Mouse (Mus musculus): ENCODE measurements around the gene Nadk. TPM values are rescaled to one million over a fixed set of nuclear protein-coding genes. Genes with fewer than 3 reads are reported as not detected.

The Nadk gene
- polyA plus RNA-seq, 1 experiment from 2014 or later, result 110 TPM

GRCm38 (mm10) chr4:155551073-155551472 is 11.1 kb upstream of the Nadk start:
- H3K27ac ChIP-seq (replicated peaks; ENCODE audit: low read depth, low read length), result no peak overlapping the region
- no peak overlapping the region for H3K9ac ChIP-seq (replicated peaks; ENCODE audit: low read length)
- H3K9me3 ChIP-seq (replicated peaks; ENCODE audit: control insufficient read depth, low read length), result no peaks in the 10 kb centered on the region
- ATAC-seq (replicated peaks; ENCODE audit: insufficient number of reproducible peaks, low FRiP score, low TSS enrichment, low read depth) (no peak), DNase-seq (ENCODE audit: low spot score) (no peak)
- no peak overlapping the region for H3K4me3 ChIP-seq (ENCODE audit: low read depth, low read length)
- no peaks in the 10 kb centered on the region for H3K4me1 ChIP-seq (ENCODE audit: control insufficient read depth, insufficient read depth, low read length)
- H3K27me3 ChIP-seq (ENCODE audit: control insufficient read depth, insufficient read depth, low read length), result no peaks in the 10 kb centered on the region
- no peak overlapping the region for H3K4me2 ChIP-seq (ENCODE audit: low read depth, low read length)
- WGBS, result 94% methylated on average over 4 of the region's 4 CpGs
- peaks cover 31% of the 10 kb centered on the region for H3K36me3 ChIP-seq (replicated peaks; ENCODE audit: control insufficient read depth, insufficient read depth, low read depth, low read length)

- Histone ChIP-seq H3K36me3 (replicated peaks; ENCODE audit: control insufficient read depth, insufficient read depth, low read depth, low read length) (peaks cover 31% of the 10 kb centered on the region), H3K4me3 (ENCODE audit: low read depth, low read length) (no peak overlapping the region), H3K27me3 (ENCODE audit: control insufficient read depth, insufficient read depth, low read length) (no peaks in the 10 kb centered on the region), H3K4me1 (ENCODE audit: control insufficient read depth, insufficient read depth, low read length) (no peaks in the 10 kb centered on the region), H3K27ac (replicated peaks; ENCODE audit: low read depth, low read length) (no peak overlapping the region), H3K9ac (replicated peaks; ENCODE audit: low read length) (no peak overlapping the region), H3K9me3 (replicated peaks; ENCODE audit: control insufficient read depth, low read length) (no peaks in the 10 kb centered on the region), H3K4me2 (ENCODE audit: low read depth, low read length) (no peak overlapping the region)
- ATAC-seq (replicated peaks; ENCODE audit: insufficient number of reproducible peaks, low FRiP score, low TSS enrichment, low read depth) (no peak), DNase-seq (ENCODE audit: low spot score) (no peak)
- WGBS, result 86% methylated on average over 6 of the region's 6 CpGs
These were observed 9.2 kb upstream of the Nadk start for GRCm38 (mm10) chr4:155552917-155553532.

GRCm38 (mm10) chr4:155554880-155555279 is 7.3 kb upstream of the Nadk start:
- DNase-seq (ENCODE audit: low spot score) (no peak), ATAC-seq (replicated peaks; ENCODE audit: insufficient number of reproducible peaks, low FRiP score, low TSS enrichment, low read depth) (no peak)
- Histone ChIP-seq H3K4me3 (ENCODE audit: low read depth, low read length) (no peak overlapping the region), H3K9me3 (replicated peaks; ENCODE audit: control insufficient read depth, low read length) (no peaks in the 10 kb centered on the region), H3K27me3 (ENCODE audit: control insufficient read depth, insufficient read depth, low read length) (no peaks in the 10 kb centered on the region), H3K9ac (replicated peaks; ENCODE audit: low read length) (no peak overlapping the region), H3K36me3 (replicated peaks; ENCODE audit: control insufficient read depth, insufficient read depth, low read depth, low read length) (peaks cover 36% of the 10 kb centered on the region), H3K4me2 (ENCODE audit: low read depth, low read length) (no peak overlapping the region), H3K27ac (replicated peaks; ENCODE audit: low read depth, low read length) (no peak overlapping the region), H3K4me1 (ENCODE audit: control insufficient read depth, insufficient read depth, low read length) (no peaks in the 10 kb centered on the region)
- WGBS, result 77% methylated on average over 4 of the region's 4 CpGs

- Histone ChIP-seq H3K4me1 (ENCODE audit: control insufficient read depth, insufficient read depth, low read length) (no peaks in the 10 kb centered on the region), H3K4me3 (ENCODE audit: low read depth, low read length) (no peak overlapping the region), H3K27me3 (ENCODE audit: control insufficient read depth, insufficient read depth, low read length) (no peaks in the 10 kb centered on the region), H3K36me3 (replicated peaks; ENCODE audit: control insufficient read depth, insufficient read depth, low read depth, low read length) (peaks cover 39% of the 10 kb centered on the region), H3K27ac (replicated peaks; ENCODE audit: low read depth, low read length) (no peak overlapping the region), H3K9me3 (replicated peaks; ENCODE audit: control insufficient read depth, low read length) (no peaks in the 10 kb centered on the region), H3K4me2 (ENCODE audit: low read depth, low read length) (no peak overlapping the region), H3K9ac (replicated peaks; ENCODE audit: low read length) (no peak overlapping the region)
- 74% methylated on average over 1 of the region's 1 CpGs for WGBS
- no peak for ATAC-seq (replicated peaks; ENCODE audit: insufficient number of reproducible peaks, low FRiP score, low TSS enrichment, low read depth)
- no peak for DNase-seq (ENCODE audit: low spot score)
These were observed 6.7 kb upstream of the Nadk start for GRCm38 (mm10) chr4:155555464-155555863.

GRCm38 (mm10) chr4:155559454-155559853 is 2.7 kb upstream of the Nadk start:
- peaks cover 3% of the 10 kb centered on the region for H3K4me1 ChIP-seq (ENCODE audit: control insufficient read depth, insufficient read depth, low read length)
- no peaks in the 10 kb centered on the region for H3K27me3 ChIP-seq (ENCODE audit: control insufficient read depth, insufficient read depth, low read length)
- no peak overlapping the region for H3K27ac ChIP-seq (replicated peaks; ENCODE audit: low read depth, low read length)
- ATAC-seq (replicated peaks; ENCODE audit: insufficient number of reproducible peaks, low FRiP score, low TSS enrichment, low read depth) (no peak), DNase-seq (ENCODE audit: low spot score) (no peak)
- peaks cover 19% of the 10 kb centered on the region for H3K36me3 ChIP-seq (replicated peaks; ENCODE audit: control insufficient read depth, insufficient read depth, low read depth, low read length)
- no peak overlapping the region for H3K9ac ChIP-seq (replicated peaks; ENCODE audit: low read length)
- no peaks in the 10 kb centered on the region for H3K9me3 ChIP-seq (replicated peaks; ENCODE audit: control insufficient read depth, low read length)
- H3K4me2 ChIP-seq (ENCODE audit: low read depth, low read length), result no peak overlapping the region
- WGBS, result 82% methylated on average over 6 of the region's 6 CpGs
- H3K4me3 ChIP-seq (ENCODE audit: low read depth, low read length), result no peak overlapping the region

GRCm38 (mm10) chr4:155560932-155561331 is 1.2 kb upstream of the Nadk start:
- 56% methylated on average over 2 of the region's 2 CpGs for WGBS
- peaks cover 8% of the 10 kb centered on the region for H3K36me3 ChIP-seq (replicated peaks; ENCODE audit: control insufficient read depth, insufficient read depth, low read depth, low read length)

GRCm38 (mm10) chr4:155562725-155563399 is 684 bp downstream of the Nadk start:
- Histone ChIP-seq H3K27ac (replicated peaks; ENCODE audit: low read depth, low read length) (peak overlapping the region; percentile 78), H3K9ac (replicated peaks; ENCODE audit: low read length) (peak overlapping the region; percentile 48), H3K4me3 (ENCODE audit: low read depth, low read length) (peak overlapping the region; percentile 89), H3K9me3 (replicated peaks; ENCODE audit: control insufficient read depth, low read length) (no peaks in the 10 kb centered on the region), H3K4me2 (ENCODE audit: low read depth, low read length) (peak overlapping the region; percentile 48), H3K27me3 (ENCODE audit: control insufficient read depth, insufficient read depth, low read length) (no peaks in the 10 kb centered on the region), H3K36me3 (replicated peaks; ENCODE audit: control insufficient read depth, insufficient read depth, low read depth, low read length) (peaks cover 8% of the 10 kb centered on the region), H3K4me1 (ENCODE audit: control insufficient read depth, insufficient read depth, low read length) (peaks cover 5% of the 10 kb centered on the region)
- ATAC-seq (replicated peaks; ENCODE audit: insufficient number of reproducible peaks, low FRiP score, low TSS enrichment, low read depth) (no peak), DNase-seq (ENCODE audit: low spot score) (peak; percentile 47)
- 5% methylated on average over 19 of the region's 19 CpGs for WGBS

More at GRCm38 (mm10) chr4:155560932-155561331, 1.2 kb upstream of the Nadk start:
- Histone ChIP-seq H3K27me3 (ENCODE audit: control insufficient read depth, insufficient read depth, low read length) (no peaks in the 10 kb centered on the region), H3K4me2 (ENCODE audit: low read depth, low read length) (no peak overlapping the region), H3K4me1 (ENCODE audit: control insufficient read depth, insufficient read depth, low read length) (peaks cover 5% of the 10 kb centered on the region), H3K9me3 (replicated peaks; ENCODE audit: control insufficient read depth, low read length) (no peaks in the 10 kb centered on the region), H3K4me3 (ENCODE audit: low read depth, low read length) (no peak overlapping the region), H3K27ac (replicated peaks; ENCODE audit: low read depth, low read length) (no peak overlapping the region), H3K9ac (replicated peaks; ENCODE audit: low read length) (no peak overlapping the region)
- DNase-seq (ENCODE audit: low spot score) (no peak), ATAC-seq (replicated peaks; ENCODE audit: insufficient number of reproducible peaks, low FRiP score, low TSS enrichment, low read depth) (no peak)
